Mouse (Mus musculus): ENCODE measurements around the gene Atp5f1.

- TF ChIP-seq POLR2A (IDR thresholded peaks at IDR 0.05; ENCODE audit: control insufficient read depth, low read depth, low read length) (no peak), CTCF (IDR thresholded peaks at IDR 0.05; ENCODE audit: control insufficient read depth, insufficient read depth, insufficient replicate concordance, low read depth, low read length) (no peak)
Observed at GRCm38 (mm10) chr3:105927561-105928194, 32.2 kb downstream of the Atp5f1 start.

Data from testis, adult 2 months (tissue).